Mouse (Mus musculus): ENCODE results near the gene Ugt1a5. TPM values are rescaled to one million over a fixed set of nuclear protein-coding genes. Genes with fewer than 3 reads are reported as not detected.

Gene Ugt1a5
- polyA plus RNA-seq, 1 experiment from 2014 or later = not detected

GRCm38 (mm10) chr1:88235894-88236415, 70.1 kb downstream of the Ugt1a5 start:
- 66% methylated on average over 4 of the region's 4 CpGs for WGBS
- Histone ChIP-seq H3K4me1 (no peaks in the 10 kb centered on the region), H3K27ac (replicated peaks) (no peak overlapping the region), H3K36me3 (no peaks in the 10 kb centered on the region), H3K4me3 (no peak overlapping the region), H3K9me3 (peaks cover 93% of the 10 kb centered on the region), H3K27me3 (no peaks in the 10 kb centered on the region), H3K9ac (replicated peaks) (no peak overlapping the region), H3K4me2 (replicated peaks) (no peak overlapping the region)
- ATAC-seq (replicated peaks) = no peak

- Histone ChIP-seq H3K27ac (replicated peaks) (no peak overlapping the region), H3K4me2 (replicated peaks) (no peak overlapping the region), H3K9ac (replicated peaks) (no peak overlapping the region), H3K4me3 (no peak overlapping the region), H3K36me3 (no peaks in the 10 kb centered on the region), H3K27me3 (no peaks in the 10 kb centered on the region), H3K9me3 (peaks cover 90% of the 10 kb centered on the region), H3K4me1 (no peaks in the 10 kb centered on the region)
- no peak for ATAC-seq (replicated peaks)
- 76% methylated on average over 5 of the region's 5 CpGs for WGBS
Measured at GRCm38 (mm10) chr1:88237311-88237710, 71.5 kb downstream of the Ugt1a5 start.

GRCm38 (mm10) chr1:88238771-88239170, 73.0 kb downstream of the Ugt1a5 start:
- Histone ChIP-seq H3K9me3 (peaks cover 90% of the 10 kb centered on the region), H3K36me3 (no peaks in the 10 kb centered on the region), H3K27me3 (no peaks in the 10 kb centered on the region), H3K4me3 (no peak overlapping the region), H3K27ac (replicated peaks) (no peak overlapping the region), H3K4me1 (no peaks in the 10 kb centered on the region), H3K4me2 (replicated peaks) (no peak overlapping the region), H3K9ac (replicated peaks) (no peak overlapping the region)
- ATAC-seq (replicated peaks) = 0 out of 2 replicates have a peak, but pooled peaks have one; percentile 11
- WGBS = 81% methylated on average over 6 of the region's 6 CpGs

- no peak for ATAC-seq (replicated peaks)
- H3K9me3 ChIP-seq = peaks cover 90% of the 10 kb centered on the region
- 74% methylated on average over 5 of the region's 5 CpGs for WGBS
Measured at GRCm38 (mm10) chr1:88240072-88240471, 74.3 kb downstream of the Ugt1a5 start.

GRCm38 (mm10) chr1:88240579-88240978, 74.8 kb downstream of the Ugt1a5 start:
- Histone ChIP-seq H3K9me3 (peaks cover 89% of the 10 kb centered on the region), H3K27me3 (no peaks in the 10 kb centered on the region), H3K4me1 (no peaks in the 10 kb centered on the region), H3K27ac (replicated peaks) (no peak overlapping the region), H3K4me3 (no peak overlapping the region), H3K4me2 (replicated peaks) (no peak overlapping the region), H3K36me3 (no peaks in the 10 kb centered on the region), H3K9ac (replicated peaks) (no peak overlapping the region)
- 0 out of 2 replicates have a peak, but pooled peaks have one; percentile 3 for ATAC-seq (replicated peaks)
- 72% methylated on average over 4 of the region's 4 CpGs for WGBS

More at GRCm38 (mm10) chr1:88240072-88240471, 74.3 kb downstream of the Ugt1a5 start:
- Histone ChIP-seq H3K4me1 (no peaks in the 10 kb centered on the region), H3K27ac (replicated peaks) (no peak overlapping the region), H3K36me3 (no peaks in the 10 kb centered on the region), H3K4me2 (replicated peaks) (no peak overlapping the region), H3K4me3 (no peak overlapping the region), H3K27me3 (no peaks in the 10 kb centered on the region), H3K9ac (replicated peaks) (no peak overlapping the region)

GRCm38 (mm10) chr1:88243861-88244260, 78.0 kb downstream of the Ugt1a5 start:
- WGBS = 64% methylated on average over 5 of the region's 5 CpGs
- H3K27ac ChIP-seq (replicated peaks) = no peak overlapping the region
- no peak overlapping the region for H3K4me3 ChIP-seq
- H3K4me2 ChIP-seq (replicated peaks) = no peak overlapping the region
- no peaks in the 10 kb centered on the region for H3K36me3 ChIP-seq
- peaks cover 85% of the 10 kb centered on the region for H3K9me3 ChIP-seq
- no peaks in the 10 kb centered on the region for H3K4me1 ChIP-seq
- no peaks in the 10 kb centered on the region for H3K27me3 ChIP-seq
- no peak overlapping the region for H3K9ac ChIP-seq (replicated peaks)
- no peak for ATAC-seq (replicated peaks)

- peaks cover 85% of the 10 kb centered on the region for H3K9me3 ChIP-seq
- H3K4me1 ChIP-seq = no peaks in the 10 kb centered on the region
- no peaks in the 10 kb centered on the region for H3K36me3 ChIP-seq
- no peak overlapping the region for H3K9ac ChIP-seq (replicated peaks)
- 82% methylated on average over 6 of the region's 6 CpGs for WGBS
- no peak overlapping the region for H3K27ac ChIP-seq (replicated peaks)
- no peaks in the 10 kb centered on the region for H3K27me3 ChIP-seq
- no peak for ATAC-seq (replicated peaks)
- no peak overlapping the region for H3K4me2 ChIP-seq (replicated peaks)
- no peak overlapping the region for H3K4me3 ChIP-seq
Measured at GRCm38 (mm10) chr1:88245881-88246280, 80.1 kb downstream of the Ugt1a5 start.

GRCm38 (mm10) chr1:88246386-88246785, 80.6 kb downstream of the Ugt1a5 start:
- no peak overlapping the region for H3K4me3 ChIP-seq
- ATAC-seq (replicated peaks) = no peak
- no peak overlapping the region for H3K4me2 ChIP-seq (replicated peaks)
- no peaks in the 10 kb centered on the region for H3K27me3 ChIP-seq
- 42% methylated on average over 6 of the region's 6 CpGs for WGBS
- no peak overlapping the region for H3K9ac ChIP-seq (replicated peaks)
- H3K27ac ChIP-seq (replicated peaks) = no peak overlapping the region
- H3K9me3 ChIP-seq = peaks cover 82% of the 10 kb centered on the region
- no peaks in the 10 kb centered on the region for H3K36me3 ChIP-seq
- no peaks in the 10 kb centered on the region for H3K4me1 ChIP-seq

GRCm38 (mm10) chr1:88247660-88248059, 81.8 kb downstream of the Ugt1a5 start:
- Histone ChIP-seq H3K27me3 (no peaks in the 10 kb centered on the region), H3K9me3 (peaks cover 78% of the 10 kb centered on the region), H3K36me3 (no peaks in the 10 kb centered on the region), H3K9ac (replicated peaks) (no peak overlapping the region), H3K4me1 (no peaks in the 10 kb centered on the region), H3K4me3 (no peak overlapping the region), H3K4me2 (replicated peaks) (no peak overlapping the region), H3K27ac (replicated peaks) (no peak overlapping the region)
- no peak for ATAC-seq (replicated peaks)
- WGBS = 58% methylated on average over 2 of the region's 2 CpGs

GRCm38 (mm10) chr1:88248658-88249057, 82.8 kb downstream of the Ugt1a5 start:
- Histone ChIP-seq H3K9ac (replicated peaks) (no peak overlapping the region), H3K4me3 (no peak overlapping the region), H3K4me2 (replicated peaks) (no peak overlapping the region), H3K36me3 (no peaks in the 10 kb centered on the region), H3K27me3 (no peaks in the 10 kb centered on the region), H3K4me1 (no peaks in the 10 kb centered on the region), H3K27ac (replicated peaks) (no peak overlapping the region), H3K9me3 (peaks cover 74% of the 10 kb centered on the region)
- WGBS = 71% methylated on average over 4 of the region's 4 CpGs
- ATAC-seq (replicated peaks) = no peak

- no peak overlapping the region for H3K9ac ChIP-seq (replicated peaks)
- no peak for ATAC-seq (replicated peaks)
- no peak overlapping the region for H3K27ac ChIP-seq (replicated peaks)
- H3K27me3 ChIP-seq = no peaks in the 10 kb centered on the region
- H3K9me3 ChIP-seq = peaks cover 73% of the 10 kb centered on the region
- no peak overlapping the region for H3K4me3 ChIP-seq
- H3K36me3 ChIP-seq = no peaks in the 10 kb centered on the region
- WGBS = 78% methylated on average over 7 of the region's 7 CpGs
- H3K4me2 ChIP-seq (replicated peaks) = no peak overlapping the region
- H3K4me1 ChIP-seq = no peaks in the 10 kb centered on the region
Measured at GRCm38 (mm10) chr1:88249596-88249995, 83.8 kb downstream of the Ugt1a5 start.

- WGBS = 83% methylated on average over 5 of the region's 5 CpGs
- Histone ChIP-seq H3K9ac (replicated peaks) (no peak overlapping the region), H3K4me2 (replicated peaks) (no peak overlapping the region), H3K27ac (replicated peaks) (no peak overlapping the region), H3K9me3 (peaks cover 73% of the 10 kb centered on the region), H3K4me3 (no peak overlapping the region), H3K36me3 (no peaks in the 10 kb centered on the region), H3K4me1 (no peaks in the 10 kb centered on the region), H3K27me3 (no peaks in the 10 kb centered on the region)
- no peak for ATAC-seq (replicated peaks)
Measured at GRCm38 (mm10) chr1:88250023-88250422, 84.2 kb downstream of the Ugt1a5 start.

- Histone ChIP-seq H3K27me3 (no peaks in the 10 kb centered on the region), H3K9me3 (peaks cover 67% of the 10 kb centered on the region), H3K4me1 (no peaks in the 10 kb centered on the region), H3K4me3 (no peak overlapping the region), H3K9ac (replicated peaks) (no peak overlapping the region), H3K4me2 (replicated peaks) (no peak overlapping the region), H3K27ac (replicated peaks) (no peak overlapping the region), H3K36me3 (no peaks in the 10 kb centered on the region)
- ATAC-seq (replicated peaks) = no peak
- 78% methylated on average over 8 of the region's 8 CpGs for WGBS
Measured at GRCm38 (mm10) chr1:88253106-88253505, 87.3 kb downstream of the Ugt1a5 start.

Data from forebrain, embryonic 15.5 days (tissue).